ENCODE assay signal across 19 mouse cellular contexts in the genomic region with DNA sequence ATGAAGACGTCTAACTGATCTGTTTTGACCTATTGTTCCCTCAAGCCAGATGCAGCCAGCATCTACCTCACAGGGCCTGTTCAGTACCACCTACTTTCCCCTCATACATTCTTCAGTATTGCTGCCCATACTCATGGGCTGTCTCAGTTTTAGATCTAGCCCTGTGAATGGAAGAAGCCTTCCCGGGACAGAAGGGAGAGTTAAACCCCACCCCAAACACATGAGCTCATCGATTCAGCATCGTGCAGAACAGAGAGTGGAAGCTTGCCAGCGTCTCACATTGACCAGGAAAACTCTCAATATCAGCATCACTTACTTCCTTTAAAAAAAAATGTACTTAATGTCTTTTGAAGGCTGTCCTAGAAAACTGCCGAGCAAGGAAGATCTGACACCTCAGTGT.
DNase-seq lines count a peak whose midpoint lies in the region; ATAC-seq and TF ChIP-seq lines count a peak whose summit lies in the region.
"Had no signal": no experiment of that assay in that cellular context is flagged by ENCODE, and none has a peak within 500 bp of the region (broad histone marks: within the 10 kb centered on the region; RNA-seq: fewer than 3 reads in every experiment).

No protein-coding gene starts in this region.

- no peak for DNase-seq in forebrain, postnatal 0 days
- no peak for DNase-seq in forebrain, embryonic 11.5 days (ENCODE audit: low spot score)
- no peak for DNase-seq in heart, adult 9 months (ENCODE audit: low spot score in 2 of 2)
- DNase-seq in lung, postnatal 14 days = no peak
- DNase-seq in brain, adult 2 months (ENCODE audit: low read depth, low spot score) = peak; percentile 46
- DNase-seq: B cell, adult 2 months; cerebellum, adult 11 months; cerebellum, postnatal 36 days; gastrocnemius, postnatal 25 days; kidney, adult 9 months; kidney, postnatal 4 days; liver; lung, adult 18-20 months had no signal

- 59% methylated on average over 6 of the region's 6 CpGs for WGBS in forebrain, postnatal 0 days
- WGBS in forebrain, embryonic 11.5 days = 85% methylated on average over 6 of the region's 6 CpGs
- 34% methylated on average over 6 of the region's 6 CpGs for WGBS in heart, embryonic 14.5 days
- WGBS in lung, embryonic 16.5 days = 35% methylated on average over 6 of the region's 6 CpGs

- no peak for ATAC-seq in forebrain, postnatal 0 days
- no peak for ATAC-seq in forebrain, embryonic 11.5 days (replicated peaks; ENCODE audit: low FRiP score)
- no peak for ATAC-seq in heart, embryonic 14.5 days (ENCODE audit: insufficient number of reproducible peaks, insufficient read depth, low FRiP score, low read depth)
- 0 out of 2 replicates have a peak, but pooled peaks have one; percentile 17 for ATAC-seq in lung, embryonic 16.5 days (ENCODE audit: low read depth)
- ATAC-seq: inflammation-experienced regulatory T-cells, adult 6 months had no signal

- H3K4me3 ChIP-seq in forebrain, postnatal 0 days (ENCODE audit: low read depth, low read length) = no peak overlapping the region
- H3K4me3 ChIP-seq in forebrain, embryonic 11.5 days (ENCODE audit: low read depth, low read length) = no peak overlapping the region
- H3K4me3 ChIP-seq in heart, embryonic 14.5 days (ENCODE audit: control insufficient read depth in 1 of 2, insufficient read depth in 1 of 2, low read depth in 1 of 2, low read length in 2 of 2) = no peak overlapping the region
- H3K4me3 ChIP-seq in lung, embryonic 16.5 days (ENCODE audit: low read length) = no peak overlapping the region
- H3K4me3 ChIP-seq: embryonic facial prominence, embryonic 12.5 days; midbrain, embryonic 10.5 days; neural tube, embryonic 13.5 days had no signal

- H3K4me2 ChIP-seq in forebrain, postnatal 0 days (ENCODE audit: low read depth) = no peak overlapping the region
- H3K4me2 ChIP-seq in forebrain, embryonic 11.5 days (ENCODE audit: low read depth, low read length, severe bottlenecking) = no peak overlapping the region
- 0 out of 2 replicates have a peak overlapping the region, but pooled peaks have one; percentile 12 for H3K4me2 ChIP-seq in heart, embryonic 14.5 days (ENCODE audit: low read length)
- H3K4me2 ChIP-seq in lung, embryonic 16.5 days (ENCODE audit: low read depth, low read length) = no peak overlapping the region
- H3K4me2 ChIP-seq: embryonic facial prominence, embryonic 12.5 days; neural tube, embryonic 13.5 days had no signal

- no peaks in the 10 kb centered on the region for H3K9me3 ChIP-seq in forebrain, postnatal 0 days (ENCODE audit: low read length)
- H3K9me3 ChIP-seq in forebrain, embryonic 11.5 days (ENCODE audit: control insufficient read depth, low read length) = no peaks in the 10 kb centered on the region
- no peaks in the 10 kb centered on the region for H3K9me3 ChIP-seq in heart, embryonic 14.5 days (ENCODE audit: control insufficient read depth, low read length)
- H3K9me3 ChIP-seq in lung, embryonic 16.5 days (ENCODE audit: control insufficient read depth, low read length) = no peaks in the 10 kb centered on the region
- H3K9me3 ChIP-seq: embryonic facial prominence, embryonic 12.5 days; midbrain, embryonic 10.5 days; neural tube, embryonic 13.5 days had no signal

- no peaks in the 10 kb centered on the region for H3K27me3 ChIP-seq in forebrain, postnatal 0 days (ENCODE audit: insufficient read depth, low read length)
- no peaks in the 10 kb centered on the region for H3K27me3 ChIP-seq in forebrain, embryonic 11.5 days (ENCODE audit: control insufficient read depth, insufficient read depth, low read length)
- H3K27me3 ChIP-seq in heart, embryonic 14.5 days (ENCODE audit: control insufficient read depth, insufficient read depth, low read length) = no peaks in the 10 kb centered on the region
- no peaks in the 10 kb centered on the region for H3K27me3 ChIP-seq in lung, embryonic 16.5 days (ENCODE audit: control insufficient read depth, insufficient read depth, low read depth, low read length)
- H3K27me3 ChIP-seq: embryonic facial prominence, embryonic 12.5 days had no signal

- H3K27ac ChIP-seq in forebrain, postnatal 0 days (ENCODE audit: low read depth, low read length) = peak overlapping the region; percentile 22
- no peak overlapping the region for H3K27ac ChIP-seq in forebrain, embryonic 11.5 days (ENCODE audit: low read depth, low read length)
- peak overlapping the region; percentile 50 to 68; a peak in 3 of 4 replicates for H3K27ac ChIP-seq in heart, embryonic 14.5 days (replicated peaks in 1 of 2; ENCODE audit: control insufficient read depth in 1 of 2, insufficient read depth in 1 of 2, low read depth in 2 of 2, low read length in 2 of 2)
- H3K27ac ChIP-seq in lung, embryonic 16.5 days (ENCODE audit: low read length) = no peak overlapping the region
- H3K27ac ChIP-seq: embryonic facial prominence, embryonic 12.5 days; midbrain, embryonic 10.5 days; neural tube, embryonic 13.5 days had no signal

- TF ChIP-seq CTCF in forebrain, postnatal 0 days (IDR thresholded peaks at IDR 0.05; ENCODE audit: low read depth) = no peak

- H3K4me1 ChIP-seq in forebrain, postnatal 0 days (ENCODE audit: insufficient read depth) = no peaks in the 10 kb centered on the region
- H3K4me1 ChIP-seq in forebrain, embryonic 11.5 days (replicated peaks; ENCODE audit: control insufficient read depth, insufficient read depth, low read length) = no peaks in the 10 kb centered on the region
- H3K4me1 ChIP-seq in heart, embryonic 14.5 days (ENCODE audit: control insufficient read depth in 2 of 2, insufficient read depth in 2 of 2, low read length in 2 of 2) = peaks cover 23 to 31% of the 10 kb centered on the region in 2 experiments
- no peaks in the 10 kb centered on the region; the same call in 1 of the 2 replicates for H3K4me1 ChIP-seq in lung, embryonic 16.5 days (replicated peaks; ENCODE audit: control insufficient read depth, insufficient read depth, low read length)
- H3K4me1 ChIP-seq: embryonic facial prominence, embryonic 12.5 days; midbrain, embryonic 10.5 days; neural tube, embryonic 13.5 days had no signal

- H3K9ac ChIP-seq in forebrain, postnatal 0 days = no peak overlapping the region
- H3K9ac ChIP-seq in forebrain, embryonic 11.5 days (ENCODE audit: low read length) = no peak overlapping the region
- H3K9ac ChIP-seq in heart, embryonic 14.5 days (ENCODE audit: low read length) = no peak overlapping the region
- H3K9ac ChIP-seq in lung, embryonic 16.5 days (ENCODE audit: low read length) = no peak overlapping the region
- H3K9ac ChIP-seq: embryonic facial prominence, embryonic 12.5 days; neural tube, embryonic 13.5 days had no signal

- no peaks in the 10 kb centered on the region for H3K36me3 ChIP-seq in forebrain, postnatal 0 days (ENCODE audit: insufficient read depth)
- no peaks in the 10 kb centered on the region for H3K36me3 ChIP-seq in forebrain, embryonic 11.5 days (ENCODE audit: control insufficient read depth, insufficient read depth, low read length)
- H3K36me3 ChIP-seq in heart, embryonic 14.5 days (ENCODE audit: control insufficient read depth, insufficient read depth, low read length) = no peaks in the 10 kb centered on the region
- no peaks in the 10 kb centered on the region for H3K36me3 ChIP-seq in lung, embryonic 16.5 days (ENCODE audit: control insufficient read depth, insufficient read depth, low read length)
- H3K36me3 ChIP-seq: embryonic facial prominence, embryonic 12.5 days; midbrain, embryonic 10.5 days; neural tube, embryonic 13.5 days had no signal

Comparison
In these comparisons a context has a peak if more than half of its experiments do, and no peak if none do; other contexts are left out.
1. H3K27ac ChIP-seq: peak in forebrain, postnatal 0 days (single experiment) and heart, embryonic 14.5 days (2 of 2); none in forebrain, embryonic 11.5 days (single experiment) and lung, embryonic 16.5 days (single experiment).